20 mouse cellular contexts compared by ENCODE assay signal in the genomic region with DNA sequence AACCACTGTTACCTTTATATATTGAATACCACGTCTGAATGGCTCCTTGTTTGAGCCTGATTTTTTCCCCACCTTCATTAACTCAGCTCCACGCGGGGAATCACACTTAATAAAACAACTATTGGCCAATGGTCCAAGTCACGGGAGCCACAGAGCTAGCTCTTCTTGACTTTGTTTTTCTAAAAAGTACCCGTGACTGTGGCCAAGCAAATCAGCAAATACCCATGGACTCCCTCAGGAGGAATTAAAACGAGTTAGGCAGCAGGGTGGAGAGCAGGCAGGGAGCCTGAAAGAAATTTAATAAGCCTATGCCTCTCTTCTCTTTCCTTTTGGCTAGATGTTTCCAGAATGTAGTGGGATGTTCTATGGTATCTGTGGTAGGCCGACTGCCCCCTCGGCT. TPM values are rescaled to one million over a fixed set of nuclear protein-coding genes. Genes with fewer than 3 reads are reported as not detected.
DNase-seq lines count a peak whose midpoint lies in the region; ATAC-seq and TF ChIP-seq lines count a peak whose summit lies in the region.
"Had no signal": no experiment of that assay in that cellular context is flagged by ENCODE, and none has a peak within 500 bp of the region (broad histone marks: within the 10 kb centered on the region; RNA-seq: fewer than 3 reads in every experiment).

No protein-coding gene starts in this region.

- H3K4me2 ChIP-seq in limb, embryonic 12.5 days = no peak overlapping the region
- no peak overlapping the region for H3K4me2 ChIP-seq in limb, embryonic 13.5 days (replicated peaks)
- no peak overlapping the region for H3K4me2 ChIP-seq in limb, embryonic 15.5 days
- H3K4me2 ChIP-seq in heart, embryonic 11.5 days = no peak overlapping the region
- H3K4me2 ChIP-seq: embryonic facial prominence, embryonic 12.5 days; forebrain, embryonic 13.5 days; forebrain, embryonic 15.5 days had no signal

- peaks cover 14% of the 10 kb centered on the region; the same call in 1 of the 2 replicates for H3K4me1 ChIP-seq in limb, embryonic 12.5 days (replicated peaks)
- H3K4me1 ChIP-seq in limb, embryonic 13.5 days = peaks cover 18% of the 10 kb centered on the region
- H3K4me1 ChIP-seq in limb, embryonic 15.5 days = peaks cover 12% of the 10 kb centered on the region
- H3K4me1 ChIP-seq in heart, embryonic 11.5 days (ENCODE audit: control insufficient read depth, insufficient read depth, low read length) = peaks cover 2% of the 10 kb centered on the region; the same call in 1 of the 2 replicates
- H3K4me1 ChIP-seq: embryonic facial prominence, embryonic 10.5 days; embryonic facial prominence, embryonic 12.5 days had no signal

- TF ChIP-seq CTCF in gastrocnemius, adult 2 months (IDR thresholded peaks at IDR 0.05) = no peak

- peak; percentile 74; the same call in 1 of the 2 replicates for ATAC-seq in limb, embryonic 12.5 days (ENCODE audit: insufficient number of reproducible peaks, insufficient read depth, low FRiP score, low TSS enrichment, low read depth)
- peak; percentile 87 for ATAC-seq in limb, embryonic 13.5 days (ENCODE audit: low FRiP score, low read depth)
- peak; percentile 57; the same call in 1 of the 2 replicates for ATAC-seq in limb, embryonic 15.5 days (ENCODE audit: insufficient number of reproducible peaks, low FRiP score, low TSS enrichment, low read depth)
- no peak for ATAC-seq in granulocyte monocyte progenitor cell, adult 5-6 weeks (replicated peaks; ENCODE audit: poor library complexity, severe bottlenecking)
- no peak for ATAC-seq in heart, embryonic 11.5 days (replicated peaks; ENCODE audit: insufficient number of reproducible peaks, low FRiP score, low TSS enrichment)
- ATAC-seq: forebrain, embryonic 13.5 days; forebrain, embryonic 15.5 days had no signal

- H3K36me3 ChIP-seq in limb, embryonic 12.5 days = no peaks in the 10 kb centered on the region
- no peaks in the 10 kb centered on the region for H3K36me3 ChIP-seq in limb, embryonic 13.5 days
- no peaks in the 10 kb centered on the region for H3K36me3 ChIP-seq in limb, embryonic 15.5 days
- no peaks in the 10 kb centered on the region for H3K36me3 ChIP-seq in heart, embryonic 11.5 days (ENCODE audit: control insufficient read depth, insufficient read depth, low read length)
- H3K36me3 ChIP-seq: embryonic facial prominence, embryonic 10.5 days; embryonic facial prominence, embryonic 12.5 days; forebrain, embryonic 15.5 days had no signal

- no peaks in the 10 kb centered on the region for H3K27me3 ChIP-seq in limb, embryonic 12.5 days
- H3K27me3 ChIP-seq in limb, embryonic 13.5 days = no peaks in the 10 kb centered on the region
- H3K27me3 ChIP-seq in limb, embryonic 15.5 days = no peaks in the 10 kb centered on the region
- H3K27me3 ChIP-seq in heart, embryonic 11.5 days (ENCODE audit: control insufficient read depth, insufficient read depth, low read length) = peaks cover 16% of the 10 kb centered on the region
- H3K27me3 ChIP-seq: embryonic facial prominence, embryonic 12.5 days; forebrain, embryonic 13.5 days; forebrain, embryonic 15.5 days had no signal

- no peaks in the 10 kb centered on the region for H3K9me3 ChIP-seq in limb, embryonic 12.5 days
- 0 out of 2 replicates have a peak, but pooled peaks cover 3% of the 10 kb centered on the region for H3K9me3 ChIP-seq in limb, embryonic 13.5 days
- H3K9me3 ChIP-seq in limb, embryonic 15.5 days = no peaks in the 10 kb centered on the region
- peaks cover 6% of the 10 kb centered on the region for H3K9me3 ChIP-seq in heart, embryonic 11.5 days (replicated peaks; ENCODE audit: control insufficient read depth, low read length)
- H3K9me3 ChIP-seq: embryonic facial prominence, embryonic 10.5 days; embryonic facial prominence, embryonic 12.5 days; forebrain, embryonic 13.5 days; forebrain, embryonic 15.5 days had no signal

- H3K4me3 ChIP-seq in gastrocnemius, adult 2 months = no peak overlapping the region
- no peak overlapping the region for H3K4me3 ChIP-seq in limb, embryonic 12.5 days (replicated peaks)
- no peak overlapping the region for H3K4me3 ChIP-seq in limb, embryonic 13.5 days
- no peak overlapping the region for H3K4me3 ChIP-seq in limb, embryonic 15.5 days
- H3K4me3 ChIP-seq in heart, embryonic 11.5 days (ENCODE audit: low read depth, low read length) = no peak overlapping the region
- H3K4me3 ChIP-seq: embryonic facial prominence, embryonic 10.5 days; embryonic facial prominence, embryonic 12.5 days; forebrain, embryonic 13.5 days; forebrain, embryonic 15.5 days had no signal

- peak overlapping the region; percentile 67 for H3K27ac ChIP-seq in gastrocnemius, adult 2 months
- peak overlapping the region; percentile 59 for H3K27ac ChIP-seq in limb, embryonic 12.5 days
- H3K27ac ChIP-seq in limb, embryonic 13.5 days = peak overlapping the region; percentile 55; the same call in 1 of the 2 replicates
- H3K27ac ChIP-seq in limb, embryonic 15.5 days = peak overlapping the region; percentile 54; the same call in 1 of the 2 replicates
- H3K27ac ChIP-seq in heart, embryonic 11.5 days (ENCODE audit: low read depth, low read length) = no peak overlapping the region
- H3K27ac ChIP-seq: embryonic facial prominence, embryonic 10.5 days; embryonic facial prominence, embryonic 12.5 days; forebrain, embryonic 13.5 days; forebrain, embryonic 15.5 days had no signal

- DNase-seq in gastrocnemius, adult 2 months = peak; percentile 38
- DNase-seq in gastrocnemius, adult 8-10 months (ENCODE audit: low spot score in 2 of 2) = no peak
- DNase-seq: adrenal gland, adult 2 months; adrenal gland, postnatal 10 days; adrenal gland, postnatal 25 days; cerebellum, adult 11 months; cerebellum, adult 18-20 months; cerebellum, adult 8-10 months; cerebellum, adult 9-11 months; cerebellum, postnatal 14 days; cerebellum, postnatal 36 days had no signal

- WGBS in limb, embryonic 12.5 days = 52% methylated on average over 8 of the region's 8 CpGs
- 46% methylated on average over 8 of the region's 8 CpGs for WGBS in limb, embryonic 13.5 days
- WGBS in limb, embryonic 15.5 days = 40% methylated on average over 8 of the region's 8 CpGs
- WGBS in heart, embryonic 11.5 days (ENCODE audit: insufficient replicate concordance) = 80% methylated on average over 8 of the region's 8 CpGs

- no peak overlapping the region for H3K9ac ChIP-seq in limb, embryonic 12.5 days (replicated peaks)
- no peak overlapping the region for H3K9ac ChIP-seq in limb, embryonic 13.5 days
- no peak overlapping the region for H3K9ac ChIP-seq in limb, embryonic 15.5 days
- no peak overlapping the region for H3K9ac ChIP-seq in heart, embryonic 11.5 days (ENCODE audit: low read depth, low read length)
- H3K9ac ChIP-seq: embryonic facial prominence, embryonic 12.5 days; forebrain, embryonic 13.5 days; forebrain, embryonic 15.5 days had no signal

- intact Hi-C loops in gastrocnemius, adult 2 months (cut with DNase I) = loop anchor here (5.0 kb wide), 1 partner anchor 141 kb away; no protein-coding TSS in a partner anchor

RNA-seq across cellular contexts. Expression of a gene that starts 51.9 kb away (rescaled TPM):
- total RNA-seq in gastrocnemius, adult 2 months (2021) = 10 to 100 TPM; 20.9 to 21.7 TPM
- total RNA-seq in gastrocnemius, adult 8-10 months (2022) = 10 to 100 TPM; 15.0 to 25.0 (median 19.4) TPM
- polyA plus RNA-seq in limb, embryonic 12.5 days (2016; fragmentation: Nextera tagmentation; extraction: Ambion mirVana) = 51.3 and 52.3 TPM in 2 replicates
- polyA plus RNA-seq in limb, embryonic 13.5 days (2015; fragmentation: Nextera tagmentation; extraction: Ambion mirVana) = 42.6 and 46.1 TPM in 2 replicates
- 35.6 and 36.5 TPM in 2 replicates for polyA plus RNA-seq in limb, embryonic 15.5 days (2015; fragmentation: Nextera tagmentation; extraction: Ambion mirVana)
- total RNA-seq in granulocyte monocyte progenitor cell, adult 5-6 weeks (2014; fragmentation: Nextera tagmentation) = 53.7 and 64.4 TPM in 2 replicates
- 39.0 and 42.6 TPM in 2 replicates for total RNA-seq in granulocyte monocyte progenitor cell, adult 5-6 weeks (2017)
- polyA plus RNA-seq in heart, embryonic 11.5 days (2014; fragmentation: Nextera tagmentation; extraction: Ambion mirVana) = 22.0 and 26.3 TPM in 2 replicates

Comparison
In these comparisons a context has a peak if more than half of its experiments do, and no peak if none do; other contexts are left out.
1. ATAC-seq: peak in limb, embryonic 12.5 days (single experiment), limb, embryonic 13.5 days (single experiment) and limb, embryonic 15.5 days (single experiment); none in granulocyte monocyte progenitor cell, adult 5-6 weeks (single experiment) and heart, embryonic 11.5 days (single experiment).